Mouse (Mus musculus): ENCODE results near the gene Fgd2. TPM values are rescaled to one million over a fixed set of nuclear protein-coding genes. Genes with fewer than 3 reads are reported as not detected.
A peak's percentile ranks its signal among the peaks of the same experiment; 100 is the strongest.
"Not testable (repeated sequence)": the region's sequence is repeated elsewhere in the genome, so short reads cannot be mapped to it uniquely, and the experiment has no call there.

The Fgd2 gene
- polyA plus RNA-seq, 1 experiment from 2014 or later: 9.8 TPM

GRCm38 (mm10) chr17:29342010-29342910, 18.5 kb upstream of the Fgd2 start:
- Histone ChIP-seq H3K9me3 (ENCODE audit: control insufficient read depth, low read length) (no peaks in the 10 kb centered on the region), H3K9ac (ENCODE audit: low read depth, low read length) (peak overlapping the region; percentile 43; the same call in 1 of the 2 replicates), H3K4me1 (ENCODE audit: control insufficient read depth, insufficient read depth, low read length) (peaks cover 29% of the 10 kb centered on the region), H3K36me3 (ENCODE audit: control insufficient read depth, insufficient read depth, low read length) (0 out of 2 replicates have a peak, but pooled peaks cover 4% of the 10 kb centered on the region), H3K27ac (ENCODE audit: low read length) (peak overlapping the region; percentile 81), H3K4me2 (ENCODE audit: low read depth, low read length) (no peak overlapping the region), H3K27me3 (replicated peaks; ENCODE audit: control insufficient read depth, insufficient read depth, low read length) (no peaks in the 10 kb centered on the region), H3K4me3 (ENCODE audit: low read length) (no peak overlapping the region)
- 42% methylated on average over 13 of the region's 13 CpGs for WGBS
- peak; percentile 66 for ATAC-seq

- Histone ChIP-seq H3K4me1 (ENCODE audit: control insufficient read depth, insufficient read depth, low read length) (peaks cover 32% of the 10 kb centered on the region), H3K36me3 (ENCODE audit: control insufficient read depth, insufficient read depth, low read length) (0 out of 2 replicates have a peak, but pooled peaks cover 4% of the 10 kb centered on the region), H3K4me2 (ENCODE audit: low read depth, low read length) (no peak overlapping the region), H3K27ac (ENCODE audit: low read length) (no peak overlapping the region), H3K9me3 (ENCODE audit: control insufficient read depth, low read length) (no peaks in the 10 kb centered on the region), H3K27me3 (replicated peaks; ENCODE audit: control insufficient read depth, insufficient read depth, low read length) (no peaks in the 10 kb centered on the region), H3K4me3 (ENCODE audit: low read length) (no peak overlapping the region), H3K9ac (ENCODE audit: low read depth, low read length) (no peak overlapping the region)
- no peak for ATAC-seq
- 83% methylated on average over 5 of the region's 5 CpGs for WGBS
These were observed 17.5 kb upstream of the Fgd2 start for GRCm38 (mm10) chr17:29343241-29343640.

GRCm38 (mm10) chr17:29345272-29345671, 15.4 kb upstream of the Fgd2 start:
- Histone ChIP-seq H3K9me3 (ENCODE audit: control insufficient read depth, low read length) (no peaks in the 10 kb centered on the region), H3K27ac (ENCODE audit: low read length) (no peak overlapping the region), H3K9ac (ENCODE audit: low read depth, low read length) (no peak overlapping the region), H3K4me3 (ENCODE audit: low read length) (no peak overlapping the region), H3K36me3 (ENCODE audit: control insufficient read depth, insufficient read depth, low read length) (no peaks in the 10 kb centered on the region), H3K27me3 (replicated peaks; ENCODE audit: control insufficient read depth, insufficient read depth, low read length) (no peaks in the 10 kb centered on the region), H3K4me2 (ENCODE audit: low read depth, low read length) (no peak overlapping the region), H3K4me1 (ENCODE audit: control insufficient read depth, insufficient read depth, low read length) (peaks cover 36% of the 10 kb centered on the region)
- ATAC-seq: no peak
- WGBS: 91% methylated on average over 12 of the region's 12 CpGs

- Histone ChIP-seq H3K27ac (ENCODE audit: low read length) (peak overlapping the region; percentile 97), H3K9me3 (ENCODE audit: control insufficient read depth, low read length) (no peaks in the 10 kb centered on the region), H3K9ac (ENCODE audit: low read depth, low read length) (peak overlapping the region; percentile 90), H3K27me3 (replicated peaks; ENCODE audit: control insufficient read depth, insufficient read depth, low read length) (no peaks in the 10 kb centered on the region), H3K36me3 (ENCODE audit: control insufficient read depth, insufficient read depth, low read length) (no peaks in the 10 kb centered on the region), H3K4me2 (ENCODE audit: low read depth, low read length) (peak overlapping the region; percentile 75), H3K4me3 (ENCODE audit: low read length) (peak overlapping the region; percentile 90), H3K4me1 (ENCODE audit: control insufficient read depth, insufficient read depth, low read length) (peaks cover 29% of the 10 kb centered on the region)
- 4% methylated on average over 11 of the region's 11 CpGs for WGBS
- ATAC-seq: no peak
These were observed 14.1 kb upstream of the Fgd2 start for GRCm38 (mm10) chr17:29346496-29347125.

GRCm38 (mm10) chr17:29347126-29347644, 13.5 kb upstream of the Fgd2 start:
- H3K9me3 ChIP-seq (ENCODE audit: control insufficient read depth, low read length): no peaks in the 10 kb centered on the region
- ATAC-seq: peak; percentile 49
- H3K9ac ChIP-seq (ENCODE audit: low read depth, low read length): peak overlapping the region; percentile 90
- peaks cover 24% of the 10 kb centered on the region for H3K4me1 ChIP-seq (ENCODE audit: control insufficient read depth, insufficient read depth, low read length)
- WGBS: under 1% methylated on average over 45 of the region's 45 CpGs
- peak overlapping the region; percentile 75 for H3K4me2 ChIP-seq (ENCODE audit: low read depth, low read length)
- no peaks in the 10 kb centered on the region for H3K27me3 ChIP-seq (replicated peaks; ENCODE audit: control insufficient read depth, insufficient read depth, low read length)
- H3K27ac ChIP-seq (ENCODE audit: low read length): peak overlapping the region; percentile 97
- H3K36me3 ChIP-seq (ENCODE audit: control insufficient read depth, insufficient read depth, low read length): no peaks in the 10 kb centered on the region
- peak overlapping the region; percentile 90 for H3K4me3 ChIP-seq (ENCODE audit: low read length)

GRCm38 (mm10) chr17:29347645-29348256, 13.0 kb upstream of the Fgd2 start, which contains the start of gene Mtch1:
Mtch1 (minus strand) TSS chr17:29347934.
- Histone ChIP-seq H3K27ac (ENCODE audit: low read length) (peak within 1 kb of the TSS; percentile 97), H3K4me1 (ENCODE audit: control insufficient read depth, insufficient read depth, low read length) (peaks cover 18% of the 10 kb centered on the region), H3K4me2 (ENCODE audit: low read depth, low read length) (peak within 1 kb of the TSS; percentile 75), H3K9me3 (ENCODE audit: control insufficient read depth, low read length) (no peaks in the 10 kb centered on the region), H3K4me3 (ENCODE audit: low read length) (peak within 1 kb of the TSS; percentile 90), H3K27me3 (replicated peaks; ENCODE audit: control insufficient read depth, insufficient read depth, low read length) (no peaks in the 10 kb centered on the region), H3K36me3 (ENCODE audit: control insufficient read depth, insufficient read depth, low read length) (no peaks in the 10 kb centered on the region), H3K9ac (ENCODE audit: low read depth, low read length) (peak within 1 kb of the TSS; percentile 90)
- under 1% methylated on average over 51 of the region's 53 CpGs for WGBS
- peak; percentile 97 for ATAC-seq

GRCm38 (mm10) chr17:29348996-29349395, 11.7 kb upstream of the Fgd2 start:
- H3K36me3 ChIP-seq (ENCODE audit: control insufficient read depth, insufficient read depth, low read length): no peaks in the 10 kb centered on the region
- no peak overlapping the region for H3K27ac ChIP-seq (ENCODE audit: low read length)
- peaks cover 15% of the 10 kb centered on the region; the same call in 1 of the 2 replicates for H3K4me1 ChIP-seq (ENCODE audit: control insufficient read depth, insufficient read depth, low read length)
- no peaks in the 10 kb centered on the region for H3K9me3 ChIP-seq (ENCODE audit: control insufficient read depth, low read length)
- H3K4me2 ChIP-seq (ENCODE audit: low read depth, low read length): no peak overlapping the region
- no peaks in the 10 kb centered on the region for H3K27me3 ChIP-seq (replicated peaks; ENCODE audit: control insufficient read depth, insufficient read depth, low read length)
- 61% methylated on average over 2 of the region's 2 CpGs for WGBS
- ATAC-seq: no peak
- H3K4me3 ChIP-seq (ENCODE audit: low read length): no peak overlapping the region
- no peak overlapping the region for H3K9ac ChIP-seq (ENCODE audit: low read depth, low read length)

GRCm38 (mm10) chr17:29351056-29351455, 9.7 kb upstream of the Fgd2 start:
- ATAC-seq; H3K36me3 ChIP-seq (ENCODE audit: control insufficient read depth, insufficient read depth, low read length); H3K27me3 ChIP-seq (replicated peaks; ENCODE audit: control insufficient read depth, insufficient read depth, low read length); H3K4me3 ChIP-seq (ENCODE audit: low read length); H3K9me3 ChIP-seq (ENCODE audit: control insufficient read depth, low read length); H3K9ac ChIP-seq (ENCODE audit: low read depth, low read length); H3K27ac ChIP-seq (ENCODE audit: low read length); H3K4me2 ChIP-seq (ENCODE audit: low read depth, low read length): not testable (repeated sequence)
- peaks cover 24% of the 10 kb centered on the region for H3K4me1 ChIP-seq (ENCODE audit: control insufficient read depth, insufficient read depth, low read length)
- 78% methylated on average over 5 of the region's 5 CpGs for WGBS

- H3K27ac ChIP-seq (ENCODE audit: low read length): peak overlapping the region; percentile 68
- H3K9me3 ChIP-seq (ENCODE audit: control insufficient read depth, low read length): no peaks in the 10 kb centered on the region
- 38% methylated on average over 5 of the region's 5 CpGs for WGBS
- peak overlapping the region; percentile 58; the same call in 1 of the 2 replicates for H3K9ac ChIP-seq (ENCODE audit: low read depth, low read length)
- H3K4me2 ChIP-seq (ENCODE audit: low read depth, low read length): no peak overlapping the region
- peak; percentile 30 for ATAC-seq
- no peaks in the 10 kb centered on the region for H3K36me3 ChIP-seq (ENCODE audit: control insufficient read depth, insufficient read depth, low read length)
- peaks cover 13% of the 10 kb centered on the region for H3K4me1 ChIP-seq (ENCODE audit: control insufficient read depth, insufficient read depth, low read length)
- no peaks in the 10 kb centered on the region for H3K27me3 ChIP-seq (replicated peaks; ENCODE audit: control insufficient read depth, insufficient read depth, low read length)
- no peak overlapping the region for H3K4me3 ChIP-seq (ENCODE audit: low read length)
These were observed 5.3 kb upstream of the Fgd2 start for GRCm38 (mm10) chr17:29355461-29355840.
